8 mouse cellular contexts compared by ENCODE assay signal in genomic region chr5:45638806-45639714, GRCm38 (mm10). TPM values are rescaled to one million over a fixed set of nuclear protein-coding genes. Genes with fewer than 3 reads are reported as not detected.
A peak's percentile ranks its signal among the peaks of the same experiment; 100 is the strongest.
DNase-seq lines count a peak whose midpoint lies in the region; ATAC-seq and TF ChIP-seq lines count a peak whose summit lies in the region.

TSS of gene Fam184b (minus strand) at chr5:45639614.

- H3K9ac ChIP-seq in forebrain, embryonic 12.5 days: peak within 1 kb of the TSS; percentile 64
- H3K9ac ChIP-seq in hindbrain, embryonic 16.5 days (ENCODE audit: low read depth, low read length): peak within 1 kb of the TSS; percentile 79
- no peak within 1 kb of the TSS for H3K9ac ChIP-seq in lung, postnatal 0 days (replicated peaks; ENCODE audit: low read depth)

- H3K27ac ChIP-seq in forebrain, embryonic 12.5 days: no peak within 1 kb of the TSS
- peak within 1 kb of the TSS; percentile 85 for H3K27ac ChIP-seq in hindbrain, embryonic 16.5 days (ENCODE audit: low read depth, low read length)
- H3K27ac ChIP-seq in lung, postnatal 0 days (ENCODE audit: low read length): no peak within 1 kb of the TSS

- H3K4me2 ChIP-seq in forebrain, embryonic 12.5 days: peak within 1 kb of the TSS; percentile 87
- H3K4me2 ChIP-seq in hindbrain, embryonic 16.5 days (ENCODE audit: low read length): peak within 1 kb of the TSS; percentile 95
- peak within 1 kb of the TSS; percentile 91 for H3K4me2 ChIP-seq in lung, postnatal 0 days (replicated peaks; ENCODE audit: low read depth, low read length)

- no peaks in the 10 kb centered on the region for H3K36me3 ChIP-seq in forebrain, embryonic 12.5 days (replicated peaks)
- no peaks in the 10 kb centered on the region for H3K36me3 ChIP-seq in hindbrain, embryonic 16.5 days (ENCODE audit: control insufficient read depth, insufficient read depth, low read length)
- H3K36me3 ChIP-seq in lung, postnatal 0 days (ENCODE audit: insufficient read depth, low read length): no peaks in the 10 kb centered on the region

- ATAC-seq in forebrain, embryonic 12.5 days (ENCODE audit: low FRiP score): peak; percentile 91
- peak; percentile 98 for ATAC-seq in hindbrain, embryonic 16.5 days
- ATAC-seq in lung, postnatal 0 days: peak; percentile 57

- 0 out of 2 replicates have a peak, but pooled peaks have one; percentile 4 for TF ChIP-seq CTCF in lung, postnatal 0 days (IDR thresholded peaks at IDR 0.05)

- H3K27me3 ChIP-seq in forebrain, embryonic 12.5 days: peaks cover 5% of the 10 kb centered on the region
- no peaks in the 10 kb centered on the region for H3K27me3 ChIP-seq in hindbrain, embryonic 16.5 days (replicated peaks; ENCODE audit: control insufficient read depth, insufficient read depth, low read length)
- H3K27me3 ChIP-seq in lung, postnatal 0 days (replicated peaks; ENCODE audit: insufficient read depth, low read length): no peaks in the 10 kb centered on the region

- under 1% methylated on average over 48 of the region's 48 CpGs for WGBS in forebrain, embryonic 12.5 days
- under 1% methylated on average over 48 of the region's 48 CpGs for WGBS in hindbrain, embryonic 16.5 days
- WGBS in lung, postnatal 0 days: under 1% methylated on average over 48 of the region's 48 CpGs

- peak within 1 kb of the TSS; percentile 64 for H3K4me3 ChIP-seq in forebrain, embryonic 12.5 days (replicated peaks)
- peak within 1 kb of the TSS; percentile 67 for H3K4me3 ChIP-seq in hindbrain, embryonic 16.5 days (ENCODE audit: low read length)
- H3K4me3 ChIP-seq in lung, postnatal 0 days (ENCODE audit: low read depth, low read length): peak within 1 kb of the TSS; percentile 51

- no peak for TF ChIP-seq EP300 in lung, postnatal 0 days (IDR thresholded peaks at IDR 0.05)

- peaks cover 7% of the 10 kb centered on the region for H3K4me1 ChIP-seq in forebrain, embryonic 12.5 days
- peaks cover 9% of the 10 kb centered on the region; the same call in 1 of the 2 replicates for H3K4me1 ChIP-seq in hindbrain, embryonic 16.5 days (ENCODE audit: control insufficient read depth, insufficient read depth, low read depth, low read length)
- H3K4me1 ChIP-seq in lung, postnatal 0 days (ENCODE audit: insufficient read depth, low read depth, low read length): 0 out of 2 replicates have a peak, but pooled peaks cover 8% of the 10 kb centered on the region

- H3K9me3 ChIP-seq in forebrain, embryonic 12.5 days: no peaks in the 10 kb centered on the region
- H3K9me3 ChIP-seq in hindbrain, embryonic 16.5 days (ENCODE audit: control insufficient read depth, low read length): no peaks in the 10 kb centered on the region
- no peaks in the 10 kb centered on the region for H3K9me3 ChIP-seq in lung, postnatal 0 days (ENCODE audit: low read length)

- DNase-seq in MN1 (ENCODE audit: low spot score): peak; percentile 56
- DNase-seq in brain, embryonic 18.5 days (ENCODE audit: low read depth, low spot score): peak; percentile 58
- peak; percentile 65 to 72 for DNase-seq in layer of hippocampus, postnatal 36 days
- peak; percentile 5 for DNase-seq in lung, postnatal 0 days (ENCODE audit: low spot score)
- DNase-seq in ovary, postnatal 10 days (ENCODE audit: low spot score): peak; percentile 9
- DNase-seq in yolk sac, embryonic 10.5 days (ENCODE audit: low spot score): peak; percentile 20

RNA-seq across cellular contexts. Expression of gene Fam184b, which starts in this region (rescaled TPM):
- polyA plus RNA-seq in forebrain, embryonic 12.5 days (2016; fragmentation: Nextera tagmentation; extraction: Ambion mirVana): 2.8 and 4.2 TPM in 2 replicates
- 13.3 and 14.5 TPM in 2 replicates for polyA plus RNA-seq in hindbrain, embryonic 16.5 days (2015; fragmentation: Nextera tagmentation; extraction: Ambion mirVana)
- 1 to 10 TPM; 6.8 to 7.4 TPM for total RNA-seq in layer of hippocampus, postnatal 36 days (2021)
- 0.04 TPM in 2 replicates for polyA plus RNA-seq in lung, postnatal 0 days (2015; fragmentation: Nextera tagmentation; extraction: Ambion mirVana)

Comparison
In these comparisons a context has a peak if more than half of its experiments do, and no peak if none do; other contexts are left out.
1. Peak in DNase-seq, ATAC-seq, H3K4me3 ChIP-seq and H3K4me2 ChIP-seq in lung, postnatal 0 days; RNA of the gene not detected or under 1 TPM.
2. DNase-seq: peak in every context shown above with its lines; median percentile 68 in layer of hippocampus, postnatal 36 days; 58 in brain, embryonic 18.5 days; 56 in MN1; 20 in yolk sac, embryonic 10.5 days; 9 in ovary, postnatal 10 days; 5 in lung, postnatal 0 days.